Comparison of ENCODE assay signal across 7 mouse cellular contexts in genomic region chr5:72559544-72560049, GRCm38 (mm10). TPM values are rescaled to one million over a fixed set of nuclear protein-coding genes. Genes with fewer than 3 reads are reported as not detected.
DNase-seq lines count a peak whose midpoint lies in the region; ATAC-seq lines count a peak whose summit lies in the region.

Nfxl1 (minus strand) TSS chr5:72559684.

- peak; percentile 97 for ATAC-seq in intestine, embryonic 16.5 days
- ATAC-seq in midbrain, embryonic 11.5 days (ENCODE audit: low FRiP score) = peak; percentile 96

- intact Hi-C loops in left cerebral cortex, postnatal 36 days (cut with DNase I) = loop anchor here (2.0 kb wide), 1 partner anchor 139 kb away; no protein-coding TSS in a partner anchor

- no peaks in the 10 kb centered on the region for H3K9me3 ChIP-seq in intestine, embryonic 16.5 days (ENCODE audit: control insufficient read depth, low read length)
- no peaks in the 10 kb centered on the region for H3K9me3 ChIP-seq in midbrain, embryonic 11.5 days (ENCODE audit: control insufficient read depth, low read length)

- H3K4me1 ChIP-seq in intestine, embryonic 16.5 days (ENCODE audit: control insufficient read depth, insufficient read depth, low read length) = peaks cover 5% of the 10 kb centered on the region
- H3K4me1 ChIP-seq in midbrain, embryonic 11.5 days (ENCODE audit: control insufficient read depth, insufficient read depth, low read length) = peaks cover 7% of the 10 kb centered on the region

- peak within 1 kb of the TSS; percentile 98 for H3K4me3 ChIP-seq in intestine, embryonic 16.5 days (ENCODE audit: low read length)
- peak within 1 kb of the TSS; percentile 84 for H3K4me3 ChIP-seq in midbrain, embryonic 11.5 days (ENCODE audit: low read depth, low read length)

- DNase-seq in adrenal gland, adult 8-10 months = peak; percentile 95
- DNase-seq in embryo, embryonic 9.5 days (ENCODE audit: extremely low spot score) = peak; percentile 95
- peak; percentile 88 to 97 for DNase-seq in gastrocnemius, postnatal 4 days (ENCODE audit: low spot score in 2 of 2)
- DNase-seq in left cerebral cortex, postnatal 36 days (ENCODE audit: low spot score in 2 of 2) = peak; percentile 95 to 96
- DNase-seq in midbrain, embryonic 11.5 days (ENCODE audit: low spot score, missing footprints) = peak; percentile 100
- DNase-seq in skeletal muscle tissue, adult 2 months (ENCODE audit: low read depth, low spot score) = peak; percentile 98

- peak within 1 kb of the TSS; percentile 83 for H3K4me2 ChIP-seq in intestine, embryonic 16.5 days (ENCODE audit: low read depth, low read length)
- peak within 1 kb of the TSS; percentile 87 for H3K4me2 ChIP-seq in midbrain, embryonic 11.5 days

- peak within 1 kb of the TSS; percentile 95 for H3K9ac ChIP-seq in intestine, embryonic 16.5 days (ENCODE audit: low read depth, low read length)
- H3K9ac ChIP-seq in midbrain, embryonic 11.5 days (ENCODE audit: low read length) = peak within 1 kb of the TSS; percentile 92

- H3K27ac ChIP-seq in intestine, embryonic 16.5 days (ENCODE audit: low read length) = peak within 1 kb of the TSS; percentile 82
- H3K27ac ChIP-seq in midbrain, embryonic 11.5 days (ENCODE audit: low read depth, low read length) = peak within 1 kb of the TSS; percentile 54

- WGBS in intestine, embryonic 16.5 days = under 1% methylated on average over 40 of the region's 42 CpGs
- WGBS in midbrain, embryonic 11.5 days = under 1% methylated on average over 42 of the region's 42 CpGs

- 0 out of 2 replicates have a peak, but pooled peaks cover 3% of the 10 kb centered on the region for H3K36me3 ChIP-seq in intestine, embryonic 16.5 days (ENCODE audit: control insufficient read depth, insufficient read depth, low read length)
- no peaks in the 10 kb centered on the region for H3K36me3 ChIP-seq in midbrain, embryonic 11.5 days (ENCODE audit: control insufficient read depth, insufficient read depth, low read length)

- no peaks in the 10 kb centered on the region for H3K27me3 ChIP-seq in intestine, embryonic 16.5 days (replicated peaks; ENCODE audit: control insufficient read depth, insufficient read depth, low read length)
- no peaks in the 10 kb centered on the region for H3K27me3 ChIP-seq in midbrain, embryonic 11.5 days (ENCODE audit: control insufficient read depth, insufficient read depth, low read length)

RNA-seq across cellular contexts. Expression of gene Nfxl1, which starts in this region (rescaled TPM):
- total RNA-seq in adrenal gland, adult 8-10 months (2022) = 10 to 100 TPM; 12.5 to 24.1 (median 19.2) TPM
- 10 to 100 TPM; 13.7 to 15.7 TPM for total RNA-seq in gastrocnemius, postnatal 4 days (2021)
- polyA plus RNA-seq in intestine, embryonic 16.5 days (2015; fragmentation: Nextera tagmentation; extraction: Ambion mirVana) = 9.6 and 11.3 TPM in 2 replicates
- 10 to 100 TPM; 10.3 to 16.9 TPM for total RNA-seq in left cerebral cortex, postnatal 36 days (2021)
- 27.3 and 27.4 TPM in 2 replicates for polyA plus RNA-seq in midbrain, embryonic 11.5 days (2014; fragmentation: Nextera tagmentation; extraction: Ambion mirVana)

Comparison
In these comparisons a context has a peak if more than half of its experiments do, and no peak if none do; other contexts are left out.
1. Peak in every context shown above with its lines: DNase-seq, ATAC-seq, H3K4me3 ChIP-seq and H3K27ac ChIP-seq.